Mouse (Mus musculus): ENCODE data around the gene Tmcc3. TPM values are rescaled to one million over a fixed set of nuclear protein-coding genes. Genes with fewer than 3 reads are reported as not detected.

The Tmcc3 gene
- total and polyA plus RNA-seq, 3 experiments = 15.3 to 35.1 (median 29.8) TPM

DNA sequence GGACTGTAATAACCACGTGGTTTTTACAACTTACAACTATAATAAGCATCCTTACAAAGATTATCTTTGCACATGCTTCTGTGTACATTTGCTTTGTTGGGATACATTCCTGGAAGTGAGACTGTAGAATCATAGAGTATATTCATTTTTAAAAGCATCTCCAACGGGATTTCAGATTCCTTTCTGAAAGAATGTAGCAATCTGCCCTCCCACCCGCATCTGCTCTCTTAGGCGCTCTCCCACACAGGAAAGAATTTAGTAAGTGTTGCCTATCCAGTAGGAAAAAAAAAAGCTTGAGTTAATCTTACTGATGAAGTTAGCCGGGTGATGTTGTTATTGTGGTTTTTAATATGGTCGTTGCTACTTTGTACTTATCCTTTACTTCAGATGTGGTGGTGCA lies 97.9 kb downstream of the Tmcc3 start:
- H3K4me1 ChIP-seq (ENCODE audit: control insufficient read depth, insufficient read depth, low read length) = peaks cover 12% of the 10 kb centered on the region
- H3K9ac ChIP-seq (ENCODE audit: low read depth, low read length) = no peak overlapping the region
- DNase-seq = no peak
- no peaks in the 10 kb centered on the region for H3K27me3 ChIP-seq (ENCODE audit: control insufficient read depth, insufficient read depth, low read length)
- H3K36me3 ChIP-seq (ENCODE audit: control insufficient read depth, insufficient read depth, low read length) = no peaks in the 10 kb centered on the region
- H3K27ac ChIP-seq = no peak overlapping the region; the same call in 1 of the 2 replicates
- no peaks in the 10 kb centered on the region for H3K79me2 ChIP-seq (replicated peaks; ENCODE audit: control insufficient read depth, insufficient read depth, low read length)
- 44% methylated on average over 6 of the region's 6 CpGs for WGBS
- no peak for TF ChIP-seq POLR2A (IDR thresholded peaks at IDR 0.05; ENCODE audit: insufficient read depth, low read depth, low read length)
- no peak for TF ChIP-seq EP300 (IDR thresholded peaks at IDR 0.05; ENCODE audit: insufficient read depth, low read depth, low read length)
- TF ChIP-seq CTCF (IDR thresholded peaks at IDR 0.05) = no peak
- no peak overlapping the region for H3K4me3 ChIP-seq
- intact Hi-C loops (cut with DNase I) = loop anchor here (2.0 to 5.0 kb wide), 4 partner anchors 51 to 548 kb away; no protein-coding TSS in a partner anchor

DNA sequence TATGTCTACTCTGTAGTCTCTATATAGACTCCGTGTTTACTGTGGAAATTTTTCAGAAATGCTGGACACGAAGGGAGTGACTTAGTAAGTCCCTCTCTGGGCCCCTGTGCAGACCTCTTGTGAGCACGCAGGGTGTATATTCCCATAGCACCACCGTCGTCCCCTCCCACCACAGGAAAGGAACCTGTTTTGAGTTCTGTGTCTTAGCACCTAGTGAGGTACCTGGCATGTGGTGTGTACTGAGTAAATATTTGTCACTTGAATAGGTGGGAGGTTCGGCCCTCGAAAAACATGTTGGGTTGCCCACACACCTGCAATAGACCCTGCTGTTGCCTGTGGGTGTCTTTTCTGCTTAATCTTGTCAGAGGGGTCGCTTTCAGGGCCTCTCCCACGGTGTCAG lies 99.8 kb downstream of the Tmcc3 start:
- no peaks in the 10 kb centered on the region for H3K36me3 ChIP-seq (ENCODE audit: control insufficient read depth, insufficient read depth, low read length)
- no peaks in the 10 kb centered on the region for H3K79me2 ChIP-seq (replicated peaks; ENCODE audit: control insufficient read depth, insufficient read depth, low read length)
- no peak overlapping the region for H3K9ac ChIP-seq (ENCODE audit: low read depth, low read length)
- H3K4me1 ChIP-seq (ENCODE audit: control insufficient read depth, insufficient read depth, low read length) = peaks cover 15% of the 10 kb centered on the region
- TF ChIP-seq EP300 (IDR thresholded peaks at IDR 0.05; ENCODE audit: insufficient read depth, low read depth, low read length) (no peak), POLR2A (IDR thresholded peaks at IDR 0.05; ENCODE audit: insufficient read depth, low read depth, low read length) (no peak), CTCF (IDR thresholded peaks at IDR 0.05) (no peak)
- no peak overlapping the region for H3K4me3 ChIP-seq
- intact Hi-C loops (cut with DNase I) = no loop called here
- no peak for DNase-seq
- H3K27ac ChIP-seq = no peak overlapping the region
- H3K27me3 ChIP-seq (ENCODE audit: control insufficient read depth, insufficient read depth, low read length) = no peaks in the 10 kb centered on the region
- WGBS = 92% methylated on average over 9 of the region's 9 CpGs

DNA sequence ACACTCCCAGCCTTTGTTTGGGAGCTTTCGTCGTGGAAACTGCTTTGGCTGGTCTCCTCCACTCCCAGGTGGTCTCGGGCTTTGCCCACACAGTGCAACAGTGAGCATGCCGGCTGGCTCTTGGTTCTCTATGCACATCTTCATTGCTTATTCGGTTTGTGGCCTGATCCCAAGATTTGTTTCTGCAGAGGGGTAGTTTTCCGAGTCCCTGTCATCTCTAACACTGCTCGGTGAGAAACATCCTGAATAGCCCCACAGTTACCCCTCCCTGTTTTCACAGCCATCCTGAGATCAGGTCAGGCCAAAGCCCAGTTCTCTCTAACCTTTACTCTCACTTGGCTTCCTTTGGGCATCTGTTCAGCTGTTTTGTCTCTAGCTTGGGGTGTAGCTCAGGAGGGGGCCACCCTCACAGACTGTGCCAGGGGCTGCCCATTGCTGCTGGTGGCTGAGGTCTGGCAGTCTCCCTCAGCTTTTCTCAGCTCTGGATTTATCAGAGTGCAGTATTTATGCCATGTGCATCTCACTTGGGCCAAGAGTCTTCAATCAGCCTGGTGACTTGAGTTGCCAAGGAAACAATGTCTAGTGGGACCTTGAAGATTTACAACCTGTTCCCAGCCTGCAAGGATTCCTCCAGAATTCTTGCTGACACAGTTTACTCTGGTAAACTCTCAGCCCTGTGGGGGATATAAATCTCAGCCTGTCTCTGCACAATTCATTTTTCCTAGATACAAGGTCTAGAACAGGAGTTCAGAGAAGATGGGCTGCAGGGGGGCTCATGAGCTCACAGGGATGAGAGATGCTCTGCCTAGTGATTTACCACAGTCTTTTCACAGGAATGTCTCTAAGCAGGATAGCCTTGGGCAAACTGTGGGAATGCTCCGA lies 102.3 kb downstream of the Tmcc3 start:
- 45% methylated on average over 8 of the region's 8 CpGs for WGBS
- Histone ChIP-seq H3K4me3 (no peak overlapping the region), H3K27me3 (ENCODE audit: control insufficient read depth, insufficient read depth, low read length) (no peaks in the 10 kb centered on the region), H3K27ac (peak overlapping the region; percentile 21; the same call in 1 of the 2 replicates), H3K79me2 (replicated peaks; ENCODE audit: control insufficient read depth, insufficient read depth, low read length) (no peaks in the 10 kb centered on the region), H3K9ac (ENCODE audit: low read depth, low read length) (no peak overlapping the region), H3K4me1 (ENCODE audit: control insufficient read depth, insufficient read depth, low read length) (peaks cover 15% of the 10 kb centered on the region), H3K36me3 (ENCODE audit: control insufficient read depth, insufficient read depth, low read length) (no peaks in the 10 kb centered on the region)
- TF ChIP-seq CTCF (IDR thresholded peaks at IDR 0.05) = no peak
- TF ChIP-seq POLR2A (IDR thresholded peaks at IDR 0.05; ENCODE audit: insufficient read depth, low read depth, low read length) = no peak
- no peak for TF ChIP-seq EP300 (IDR thresholded peaks at IDR 0.05; ENCODE audit: insufficient read depth, low read depth, low read length)
- intact Hi-C loops (cut with DNase I) = no loop called here
- DNase-seq = peak; percentile 24 to 43

DNA sequence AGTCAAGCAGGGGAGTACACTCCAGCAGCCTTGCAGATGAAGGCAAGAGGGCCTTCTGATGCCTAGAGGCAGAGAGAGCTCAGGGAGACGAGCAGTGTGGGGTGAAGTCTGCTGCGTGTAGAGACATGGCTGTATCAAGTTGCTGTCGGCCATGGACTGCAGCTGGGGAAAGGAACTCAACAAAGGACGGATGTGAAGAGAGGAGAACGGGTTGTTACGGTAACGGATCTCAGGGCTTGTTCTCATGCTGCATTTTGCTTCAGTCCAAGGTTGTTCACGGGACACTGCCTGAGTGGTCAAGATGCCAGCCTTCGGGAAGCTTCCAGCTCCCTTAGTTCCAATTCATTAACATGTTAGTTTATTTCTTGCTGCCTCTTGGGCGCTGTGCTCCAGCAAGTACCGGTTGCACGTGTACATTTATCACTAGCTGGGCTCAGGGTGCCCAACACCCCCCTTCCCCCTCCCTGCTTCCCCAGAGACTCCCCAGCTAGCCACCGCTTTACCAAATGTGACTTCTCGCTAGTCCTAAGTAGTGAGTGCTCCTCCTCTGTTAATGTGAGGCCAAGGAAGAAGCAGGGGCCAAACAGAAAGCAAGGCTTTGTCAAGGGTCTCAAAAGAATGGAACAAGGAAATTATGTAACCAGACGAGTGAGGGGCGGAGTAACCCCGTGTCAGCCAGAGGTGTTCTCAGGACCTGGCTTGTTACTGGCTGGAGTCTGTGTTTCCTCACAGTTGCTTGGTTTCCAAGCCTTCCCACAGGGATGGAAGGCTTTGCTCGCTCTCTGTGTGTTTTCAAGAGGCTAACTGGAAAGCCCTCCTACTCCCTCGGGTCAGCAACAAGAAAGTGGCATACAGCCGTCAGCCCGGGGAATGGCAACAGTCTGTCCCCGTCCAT lies 104.4 kb downstream of the Tmcc3 start:
- intact Hi-C loops (cut with DNase I) = no loop called here
- peak in 1 of 2 experiments; percentile 24 for DNase-seq
- H3K4me3 ChIP-seq = no peak overlapping the region
- no peaks in the 10 kb centered on the region for H3K27me3 ChIP-seq (ENCODE audit: control insufficient read depth, insufficient read depth, low read length)
- peak overlapping the region; percentile 13 for H3K9ac ChIP-seq (ENCODE audit: low read depth, low read length)
- no peaks in the 10 kb centered on the region for H3K36me3 ChIP-seq (ENCODE audit: control insufficient read depth, insufficient read depth, low read length)
- no peaks in the 10 kb centered on the region for H3K79me2 ChIP-seq (replicated peaks; ENCODE audit: control insufficient read depth, insufficient read depth, low read length)
- H3K27ac ChIP-seq = peak overlapping the region; percentile 6; the same call in 1 of the 2 replicates
- TF ChIP-seq POLR2A (IDR thresholded peaks at IDR 0.05; ENCODE audit: insufficient read depth, low read depth, low read length) (no peak), EP300 (IDR thresholded peaks at IDR 0.05; ENCODE audit: insufficient read depth, low read depth, low read length) (0 out of 2 replicates have a peak, but pooled peaks have one; percentile 41)
- 42% methylated on average over 22 of the region's 22 CpGs for WGBS
- peaks cover 13% of the 10 kb centered on the region for H3K4me1 ChIP-seq (ENCODE audit: control insufficient read depth, insufficient read depth, low read length)

DNA sequence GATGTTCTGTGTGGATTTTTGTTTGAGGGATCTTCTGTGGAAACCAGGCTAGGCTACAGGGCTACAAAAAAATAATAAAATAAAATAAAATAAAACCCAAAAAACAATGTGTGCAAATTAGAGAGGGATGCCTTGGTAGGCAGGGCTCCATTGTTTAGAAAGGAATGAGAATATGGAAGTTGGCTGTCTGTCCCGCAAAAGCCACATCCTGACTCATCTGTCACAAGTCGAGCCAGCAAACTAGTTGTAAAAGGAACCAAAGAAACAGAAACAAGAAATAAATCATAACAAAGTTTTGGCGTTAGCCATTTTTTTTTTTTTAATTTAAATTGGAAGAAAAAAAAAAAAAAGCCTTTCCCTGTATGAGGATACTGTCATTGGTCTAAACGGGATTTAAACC lies 105.9 kb downstream of the Tmcc3 start:
- WGBS = 56% methylated on average over 4 of the region's 4 CpGs

More for the DNA sequence above, 105.9 kb downstream of the Tmcc3 start:
- Histone ChIP-seq H3K4me3 (no peak overlapping the region), H3K27ac (no peak overlapping the region), H3K36me3 (ENCODE audit: control insufficient read depth, insufficient read depth, low read length) (no peaks in the 10 kb centered on the region), H3K79me2 (replicated peaks; ENCODE audit: control insufficient read depth, insufficient read depth, low read length) (no peaks in the 10 kb centered on the region), H3K9ac (ENCODE audit: low read depth, low read length) (no peak overlapping the region), H3K4me1 (ENCODE audit: control insufficient read depth, insufficient read depth, low read length) (peaks cover 12% of the 10 kb centered on the region), H3K27me3 (ENCODE audit: control insufficient read depth, insufficient read depth, low read length) (no peaks in the 10 kb centered on the region)
- no peak for DNase-seq
- no peak for TF ChIP-seq POLR2A (IDR thresholded peaks at IDR 0.05; ENCODE audit: insufficient read depth, low read depth, low read length)
- TF ChIP-seq EP300 (IDR thresholded peaks at IDR 0.05; ENCODE audit: insufficient read depth, low read depth, low read length) = no peak
- TF ChIP-seq CTCF (IDR thresholded peaks at IDR 0.05) = no peak
- intact Hi-C loops (cut with DNase I) = no loop called here
